Mouse (Mus musculus) MEL (cell line): ENCODE results near the gene Klhl31. TPM values are rescaled to one million over a fixed set of nuclear protein-coding genes. Genes with fewer than 3 reads are reported as not detected.

Experiments
- DNase-seq: peaks from one replicate; pipeline ENCODE4 v3.0.0; 2011; ENCODE audit warnings: low read depth, low spot score
- H3K27ac ChIP-seq: 2 replicates; pipeline ENCODE4 v1.5.1; 2012; ENCODE audit warnings: low read depth, mild to moderate bottlenecking, control low read depth, low read length, moderate library complexity; ENCODE audit not compliant: control insufficient read depth
- H3K27me3 ChIP-seq, 2 experiments: fragments of 150-350 bp in 1 of 2; sonication (generic) in 1 of 2; 2 replicates each; pipeline ENCODE4 v1.6.1; 2012; ENCODE audit warnings: low read length in 2 of 2, mild to moderate bottlenecking in 2 of 2, improper control_type of control experiment in 1 of 2, moderate library complexity in 1 of 2; ENCODE audit not compliant: insufficient read depth in 2 of 2, control insufficient read depth in 1 of 2
- H3K36me3 ChIP-seq, 2 experiments: 2 replicates each; pipeline ENCODE4 v1.6.1; 2012 to 2014; ENCODE audit warnings: low read length in 2 of 2, improper control_type of control experiment in 1 of 2, inconsistent platforms in 1 of 2, mild to moderate bottlenecking in 1 of 2; ENCODE audit not compliant: insufficient read depth in 2 of 2, control insufficient read depth in 1 of 2
- H3K4me1 ChIP-seq, 2 experiments: fragments of 150-350 bp in 1 of 2; sonication (generic) in 1 of 2; 2 replicates each; pipeline ENCODE4 v1.6.1; 2012; ENCODE audit warnings: low read length in 2 of 2, improper control_type of control experiment in 1 of 2, mild to moderate bottlenecking in 1 of 2; ENCODE audit not compliant: insufficient read depth in 2 of 2, control insufficient read depth in 1 of 2
- H3K4me3 ChIP-seq, 2 experiments: fragments of 150-350 bp in 1 of 2; sonication (generic) in 1 of 2; 2 replicates each; pipeline ENCODE4 v1.5.1; 2012; ENCODE audit warnings: low read depth in 2 of 2, low read length in 2 of 2, mild to moderate bottlenecking in 2 of 2, moderate library complexity in 2 of 2, control low read depth in 1 of 2, improper control_type of control experiment in 1 of 2; ENCODE audit not compliant: control insufficient read depth in 1 of 2, insufficient read depth in 1 of 2
- H3K79me2 ChIP-seq: 2 replicates; pipeline ENCODE4 v1.6.1; 2012; ENCODE audit warnings: mild to moderate bottlenecking, low read length, moderate library complexity; ENCODE audit not compliant: control insufficient read depth, poor library complexity, insufficient read depth
- H3K9ac ChIP-seq: 2 replicates; pipeline ENCODE4 v1.6.1; 2012; ENCODE audit warnings: low read depth, mild to moderate bottlenecking, control low read depth, low read length, moderate library complexity; ENCODE audit not compliant: control insufficient read depth, poor library complexity, severe bottlenecking
- H3K9me3 ChIP-seq: fragments of 150-350 bp; sonication (generic); replicated peaks from 2 replicates; pipeline ENCODE4 v1.6.1; 2012; ENCODE audit warnings: mild to moderate bottlenecking, low read length, improper control_type of control experiment, moderate library complexity; ENCODE audit not compliant: insufficient read depth
- BHLHE40 ChIP-seq: IDR thresholded peaks from 2 replicates; pipeline ENCODE4 v1.6.1; 2012; ENCODE audit warnings: low read depth, mild to moderate bottlenecking, inconsistent platforms, low read length, improper control_type of control experiment, borderline replicate concordance
- CHD2 ChIP-seq: IDR thresholded peaks from 2 replicates; pipeline ENCODE4 v1.6.1; 2011; ENCODE audit warnings: low read length, improper control_type of control experiment
- ELF1 ChIP-seq: IDR thresholded peaks from 2 replicates; pipeline ENCODE4 v1.6.1; 2014; ENCODE audit warnings: low read depth, mild to moderate bottlenecking, inconsistent platforms, low read length, improper control_type of control experiment, moderate library complexity
- SIN3A ChIP-seq: IDR thresholded peaks from 2 replicates; pipeline ENCODE4 v1.6.1; 2012; ENCODE audit warnings: low read length, improper control_type of control experiment, inconsistent platforms
- TAL1 ChIP-seq: IDR thresholded peaks from 2 replicates; pipeline ENCODE4 v1.6.1; 2012; ENCODE audit warnings: mild to moderate bottlenecking, inconsistent platforms, low read length, moderate library complexity, mixed read lengths
- USF1 ChIP-seq: IDR thresholded peaks from 2 replicates; pipeline ENCODE4 v1.6.1; 2014; ENCODE audit warnings: low read depth, mild to moderate bottlenecking, inconsistent platforms, low read length, improper control_type of control experiment, moderate library complexity
- USF2 ChIP-seq, 2 experiments: IDR thresholded peaks; 2 replicates each; pipeline ENCODE4 v1.6.1; 2011 to 2012; ENCODE audit warnings: improper control_type of control experiment in 2 of 2, low read length in 2 of 2, borderline replicate concordance in 1 of 2, inconsistent platforms in 1 of 2, low read depth in 1 of 2, mild to moderate bottlenecking in 1 of 2; ENCODE audit not compliant: insufficient read depth in 1 of 2
- ZMIZ1 ChIP-seq: IDR thresholded peaks from 2 replicates; pipeline ENCODE4 v1.6.1; 2012; ENCODE audit warnings: low read depth, mild to moderate bottlenecking, inconsistent platforms, low read length, improper control_type of control experiment, moderate library complexity
- polyA plus RNA-seq, 2 experiments: library from polyadenylated mRNA; stranded (reverse) in 1 of 2; unstranded in 1 of 2; fragments of >175 nt in 1 of 2; fragments of >200 nt in 1 of 2; gene quantifications; 2 replicates each; pipeline versions ENCODE4 v1.2.1 to v1.2.4; 2012; ENCODE audit warnings: low replicate concordance in 2 of 2, low read depth in 1 of 2; ENCODE audit not compliant: insufficient read length in 2 of 2, insufficient read depth in 1 of 2, missing spikeins in 1 of 2
- total RNA-seq: library from RNA; depleted of rRNA; stranded (reverse); fragments of 300-350 nt; gene quantifications from 2 replicates; pipeline ENCODE4 v1.2.3, GENCODE M21; 2012; rRNA removed

The Klhl31 gene
- total and polyA plus RNA-seq, 3 experiments: not detected

- H3K4me3 ChIP-seq: no peak overlapping the region
- DNase-seq: no peak
- H3K27me3 ChIP-seq: no peaks in the 10 kb centered on the region; a peak in 3 of 4 replicates
- TF ChIP-seq ELF1 (no peak), TAL1 (no peak), ZMIZ1 (no peak)
- H3K79me2 ChIP-seq: no peaks in the 10 kb centered on the region
- no peaks in the 10 kb centered on the region for H3K36me3 ChIP-seq
- no peaks in the 10 kb centered on the region for H3K9me3 ChIP-seq
- H3K9ac ChIP-seq: no peak overlapping the region
- H3K4me1 ChIP-seq: no peaks in the 10 kb centered on the region
- no peak overlapping the region for H3K27ac ChIP-seq
Measured at GRCm38 (mm10) chr9:77707433-77708139, 71.3 kb downstream of the Klhl31 start.

GRCm38 (mm10) chr9:77708950-77709349 lies 72.7 kb downstream of the Klhl31 start:
- Histone ChIP-seq H3K9ac (no peak overlapping the region), H3K79me2 (no peaks in the 10 kb centered on the region), H3K9me3 (no peaks in the 10 kb centered on the region), H3K27ac (no peak overlapping the region), H3K36me3 (peaks cover 0 to 2% of the 10 kb centered on the region in 2 experiments; a peak in 1 of 4 replicates), H3K4me3 (no peak overlapping the region), H3K27me3 (no peaks in the 10 kb centered on the region; a peak in 3 of 4 replicates), H3K4me1 (no peaks in the 10 kb centered on the region)
- TF ChIP-seq CHD2 (no peak), SIN3A (no peak), BHLHE40 (no peak), USF2 (IDR thresholded peaks at IDR 0.05; ENCODE audit: borderline replicate concordance in 1 of 2, insufficient read depth in 1 of 2, low read depth in 1 of 2, low read length in 2 of 2) (0 out of 4 replicates have a peak, but pooled peaks of 1 of the 2 experiments have one; percentile 29), USF1 (peak; percentile 87)
- DNase-seq: peak; percentile 50

Other genes with a start within 250 kb of the Klhl31 start
- 5.3 and 5.7 TPM in 2 replicates for gene Lrrc1, start 91.6 kb upstream of the Klhl31 start, total RNA-seq
- 10 to 100 TPM in 1 of 2 experiments, not detected in 1; 12.1 TPM for gene Lrrc1, start 91.6 kb upstream of the Klhl31 start, polyA plus RNA-seq
- gene Gclc, start 118.0 kb downstream of the Klhl31 start, total RNA-seq: 22.6 and 25.9 TPM in 2 replicates
- gene Gclc, start 118.0 kb downstream of the Klhl31 start, polyA plus RNA-seq: 10 to 100 TPM; 50.4 to 84.8 TPM